In the genomic region with DNA sequence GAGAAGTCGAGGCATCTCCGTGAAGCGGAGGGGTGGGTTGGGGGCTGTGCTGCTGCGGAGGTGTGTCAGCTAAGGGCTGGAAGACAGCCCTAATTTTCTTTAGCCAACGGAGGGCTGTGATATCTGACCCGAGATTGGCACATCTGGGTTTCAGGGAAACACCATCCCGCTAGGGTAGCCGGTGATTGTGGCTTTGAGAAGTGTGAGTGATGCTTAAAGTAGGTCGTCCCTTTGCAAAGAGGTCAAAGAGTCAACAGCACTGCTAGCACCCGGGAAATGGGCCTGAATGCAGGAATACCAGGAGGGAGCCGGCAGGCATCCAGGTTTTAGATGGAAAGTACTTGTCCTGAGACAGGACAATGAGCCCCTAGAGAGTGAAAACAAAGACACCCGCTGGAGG, we compare ENCODE assay signal across 8 mouse cellular contexts. TPM values are rescaled to one million over a fixed set of nuclear protein-coding genes. Genes with fewer than 3 reads are reported as not detected.
A peak's percentile ranks its signal among the peaks of the same experiment; 100 is the strongest.
DNase-seq lines count a peak whose midpoint lies in the region; ATAC-seq lines count a peak whose summit lies in the region.

No protein-coding gene starts in this region.

- 0 out of 2 replicates have a peak, but pooled peaks cover 3% of the 10 kb centered on the region for H3K27me3 ChIP-seq in heart, embryonic 12.5 days (replicated peaks)
- H3K27me3 ChIP-seq in hindbrain, embryonic 12.5 days: peaks cover 7% of the 10 kb centered on the region; the same call in 1 of the 2 replicates
- H3K27me3 ChIP-seq in midbrain, embryonic 10.5 days (ENCODE audit: low read depth, poor library complexity, severe bottlenecking): peaks cover 16% of the 10 kb centered on the region; the same call in 1 of the 2 replicates

- H3K9me3 ChIP-seq in heart, embryonic 12.5 days (replicated peaks): no peaks in the 10 kb centered on the region
- H3K9me3 ChIP-seq in hindbrain, embryonic 12.5 days (replicated peaks): no peaks in the 10 kb centered on the region
- H3K9me3 ChIP-seq in midbrain, embryonic 10.5 days (replicated peaks): no peaks in the 10 kb centered on the region

- no peak for ATAC-seq in heart, embryonic 12.5 days (ENCODE audit: insufficient number of reproducible peaks, low FRiP score)
- no peak for ATAC-seq in hindbrain, embryonic 12.5 days (ENCODE audit: low FRiP score)

- H3K4me3 ChIP-seq in heart, embryonic 12.5 days: peak overlapping the region; percentile 49
- H3K4me3 ChIP-seq in hindbrain, embryonic 12.5 days: peak overlapping the region; percentile 20; the same call in 1 of the 2 replicates
- peak overlapping the region; percentile 48 for H3K4me3 ChIP-seq in midbrain, embryonic 10.5 days

- H3K4me1 ChIP-seq in heart, embryonic 12.5 days (replicated peaks): no peaks in the 10 kb centered on the region
- H3K4me1 ChIP-seq in hindbrain, embryonic 12.5 days: peaks cover 8% of the 10 kb centered on the region
- peaks cover 12% of the 10 kb centered on the region for H3K4me1 ChIP-seq in midbrain, embryonic 10.5 days

- intact Hi-C loops in heart, postnatal 10 days (cut with DNase I): loop anchor here (2.0 kb wide), 1 partner anchor 78 kb away; no protein-coding TSS in a partner anchor

- 1% methylated on average over 12 of the region's 12 CpGs for WGBS in heart, embryonic 12.5 days
- WGBS in hindbrain, embryonic 12.5 days: under 1% methylated on average over 12 of the region's 12 CpGs
- under 1% methylated on average over 12 of the region's 12 CpGs for WGBS in midbrain, embryonic 10.5 days

- H3K36me3 ChIP-seq in heart, embryonic 12.5 days: no peaks in the 10 kb centered on the region
- H3K36me3 ChIP-seq in hindbrain, embryonic 12.5 days: no peaks in the 10 kb centered on the region
- H3K36me3 ChIP-seq in midbrain, embryonic 10.5 days: no peaks in the 10 kb centered on the region

- peak overlapping the region; percentile 70 for H3K4me2 ChIP-seq in heart, embryonic 12.5 days
- H3K4me2 ChIP-seq in hindbrain, embryonic 12.5 days (replicated peaks): peak overlapping the region; percentile 48

- H3K27ac ChIP-seq in heart, embryonic 12.5 days (ENCODE audit: poor library complexity, severe bottlenecking): no peak overlapping the region
- H3K27ac ChIP-seq in hindbrain, embryonic 12.5 days: no peak overlapping the region
- H3K27ac ChIP-seq in midbrain, embryonic 10.5 days (replicated peaks): no peak overlapping the region

- peak overlapping the region; percentile 58 for H3K9ac ChIP-seq in heart, embryonic 12.5 days
- H3K9ac ChIP-seq in hindbrain, embryonic 12.5 days: no peak overlapping the region

- DNase-seq in heart, postnatal 10 days: no peak
- peak; percentile 41 for DNase-seq in T-cell, adult 2 months (ENCODE audit: low spot score)
- DNase-seq in midbrain, embryonic 10.5 days (ENCODE audit: low spot score): peak; percentile 20
- DNase-seq in cerebellum, postnatal 25 days: no peak
- DNase-seq in gastrocnemius, postnatal 4 days (ENCODE audit: low spot score in 2 of 2): no peak
- no peak for DNase-seq in layer of hippocampus, adult 11-12 months (ENCODE audit: low spot score)

RNA-seq across cellular contexts. Expression of a gene that starts 22.0 kb away (rescaled TPM):
- 2.6 and 3.5 TPM in 2 replicates for polyA plus RNA-seq in heart, embryonic 12.5 days (2016; fragmentation: Nextera tagmentation; extraction: Ambion mirVana)
- total RNA-seq in heart, postnatal 10 days (2021): under 1 TPM; 0.12 to 0.24 TPM
- 0.73 and 0.88 TPM in 2 replicates for polyA plus RNA-seq in hindbrain, embryonic 12.5 days (2016; fragmentation: Nextera tagmentation; extraction: Ambion mirVana)
- polyA plus RNA-seq in midbrain, embryonic 10.5 days (2016; fragmentation: Nextera tagmentation; extraction: Ambion mirVana): 1.2 and 1.3 TPM in 2 replicates
- under 1 TPM in 1 of 2 experiments, not detected in 1; 0.21 TPM for total RNA-seq in gastrocnemius, postnatal 4 days (2021)

Comparison
In these comparisons a context has a peak if more than half of its experiments do, and no peak if none do; other contexts are left out.
1. DNase-seq: peak in T-cell, adult 2 months (single experiment) and midbrain, embryonic 10.5 days (single experiment); none in heart, postnatal 10 days (0 of 2), cerebellum, postnatal 25 days (0 of 2), gastrocnemius, postnatal 4 days (0 of 2) and layer of hippocampus, adult 11-12 months (single experiment).
2. Peak in every context shown above with its lines, with median percentiles within 50 percentile points of each other: H3K4me3 ChIP-seq.